ENCODE assay signal across 11 mouse cellular contexts in genomic region chr2:20723990-20724745, GRCm38 (mm10).
DNase-seq lines count a peak whose midpoint lies in the region; ATAC-seq and TF ChIP-seq lines count a peak whose summit lies in the region.
"Had no signal": no experiment of that assay in that cellular context is flagged by ENCODE, and none has a peak within 500 bp of the region (broad histone marks: within the 10 kb centered on the region; RNA-seq: fewer than 3 reads in every experiment).

No protein-coding gene starts in this region.

- no peaks in the 10 kb centered on the region for H3K9me3 ChIP-seq in heart, embryonic 16.5 days (replicated peaks; ENCODE audit: control insufficient read depth, low read length)
- H3K9me3 ChIP-seq in ES-Bruce4 (replicated peaks; ENCODE audit: control insufficient read depth, insufficient read depth, low read length, poor library complexity, severe bottlenecking), result no peaks in the 10 kb centered on the region
- H3K9me3 ChIP-seq: heart, embryonic 15.5 days; liver, embryonic 13.5 days; neural tube, embryonic 13.5 days had no signal

- H3K4me3 ChIP-seq in heart, embryonic 16.5 days (ENCODE audit: low read length), result no peak overlapping the region
- H3K4me3 ChIP-seq in ES-Bruce4 (ENCODE audit: low read depth, low read length) (no peak overlapping the region), myocyte (no peak overlapping the region)
- H3K4me3 ChIP-seq: heart, embryonic 15.5 days; liver, embryonic 13.5 days; neural tube, embryonic 13.5 days had no signal

- H3K27ac ChIP-seq in heart, embryonic 16.5 days (ENCODE audit: low read length), result no peak overlapping the region
- H3K27ac ChIP-seq in ES-Bruce4 (ENCODE audit: insufficient read depth, low read length), result peak overlapping the region; percentile 99
- H3K27ac ChIP-seq: heart, embryonic 15.5 days; liver, embryonic 13.5 days; neural tube, embryonic 13.5 days had no signal

- no peaks in the 10 kb centered on the region for H3K79me2 ChIP-seq in myocyte (ENCODE audit: control insufficient read depth, insufficient read depth)

- TF ChIP-seq EP300 in ES-Bruce4 (IDR thresholded peaks at IDR 0.05; ENCODE audit: insufficient read depth, low read depth, low read length), result peak; percentile 86; the same call in 1 of the 2 replicates

- no peak for DNase-seq in heart, postnatal 4 days
- DNase-seq in kidney, adult 11 months, result peak; percentile 60
- DNase-seq in cerebellum, adult 8-10 months, result no peak
- no peak for DNase-seq in adrenal gland, postnatal 25 days
- DNase-seq: liver, embryonic 13.5 days had no signal

- peak overlapping the region; percentile 57; the same call in 1 of the 2 replicates for H3K4me2 ChIP-seq in heart, embryonic 16.5 days (ENCODE audit: low read depth, low read length)
- peak overlapping the region; percentile 58 for H3K4me2 ChIP-seq in myocyte (ENCODE audit: low read depth)
- H3K4me2 ChIP-seq: liver, embryonic 13.5 days; neural tube, embryonic 13.5 days had no signal

- H3K4me1 ChIP-seq in heart, embryonic 16.5 days (ENCODE audit: control insufficient read depth, insufficient read depth, low read length), result peaks cover 13% of the 10 kb centered on the region; the same call in 1 of the 2 replicates
- peaks cover 14% of the 10 kb centered on the region for H3K4me1 ChIP-seq in ES-Bruce4 (ENCODE audit: control insufficient read depth, insufficient read depth, low read length)
- H3K4me1 ChIP-seq: liver, embryonic 13.5 days had no signal

- H3ac ChIP-seq in myocyte (ENCODE audit: control insufficient read depth, insufficient read length), result no peak overlapping the region

- H3K36me3 ChIP-seq in heart, embryonic 16.5 days (ENCODE audit: control insufficient read depth, insufficient read depth), result no peaks in the 10 kb centered on the region
- H3K36me3 ChIP-seq in ES-Bruce4 (ENCODE audit: control insufficient read depth, insufficient read depth, low read length, poor library complexity, severe bottlenecking), result peaks cover 12% of the 10 kb centered on the region; the same call in 1 of the 2 replicates
- H3K36me3 ChIP-seq in myocyte (ENCODE audit: control insufficient read depth, insufficient read depth), result no peaks in the 10 kb centered on the region
- H3K36me3 ChIP-seq: heart, embryonic 15.5 days; liver, embryonic 13.5 days; neural tube, embryonic 13.5 days had no signal

- no peak for ATAC-seq in heart, embryonic 16.5 days (replicated peaks; ENCODE audit: extremely low read depth, insufficient read depth, low FRiP score)
- ATAC-seq in CD4-positive, CD25-positive, alpha-beta regulatory T cell, adult 4 months, result no peak

- no peak for TF ChIP-seq POLR2A in ES-Bruce4 (IDR thresholded peaks at IDR 0.05; ENCODE audit: insufficient read depth, low read length)
- TF ChIP-seq POLR2A in myocyte (IDR thresholded peaks at IDR 0.05; ENCODE audit: insufficient read length, low read depth), result no peak

- H3K27me3 ChIP-seq in heart, embryonic 16.5 days (ENCODE audit: control insufficient read depth, insufficient read depth, low read length), result no peaks in the 10 kb centered on the region
- H3K27me3 ChIP-seq in ES-Bruce4 (ENCODE audit: control insufficient read depth, insufficient read depth, low read length, poor library complexity, severe bottlenecking), result no peaks in the 10 kb centered on the region
- no peaks in the 10 kb centered on the region for H3K27me3 ChIP-seq in myocyte (ENCODE audit: control insufficient read depth, insufficient read depth, insufficient read length)
- H3K27me3 ChIP-seq: heart, embryonic 15.5 days; liver, embryonic 13.5 days; neural tube, embryonic 13.5 days had no signal

- H3K9ac ChIP-seq in heart, embryonic 16.5 days (ENCODE audit: low read length), result no peak overlapping the region
- 0 out of 2 replicates have a peak overlapping the region, but pooled peaks have one; percentile 49 for H3K9ac ChIP-seq in ES-Bruce4 (ENCODE audit: low read depth, poor library complexity, severe bottlenecking)
- H3K9ac ChIP-seq: heart, embryonic 15.5 days; liver, embryonic 13.5 days; neural tube, embryonic 13.5 days had no signal

- 48% methylated on average over 2 of the region's 2 CpGs for WGBS in heart, embryonic 16.5 days

- no peak for TF ChIP-seq CTCF in ES-Bruce4 (IDR thresholded peaks at IDR 0.05; ENCODE audit: low read depth, low read length)

TF ChIP-seq in myocyte, 11 proteins besides CTCF, POLR2A, EP300 and RAD21:
- TF ChIP-seq USF1 (IDR thresholded peaks at IDR 0.05; ENCODE audit: low read depth) (no peak), TCF12 (IDR thresholded peaks at IDR 0.05; ENCODE audit: insufficient read depth, poor library complexity, severe bottlenecking) (no peak), REST (IDR thresholded peaks at IDR 0.05; ENCODE audit: insufficient read depth, insufficient read length) (no peak), MAX (IDR thresholded peaks at IDR 0.05; ENCODE audit: low read depth) (no peak), MYOG (IDR thresholded peaks at IDR 0.05; ENCODE audit: control insufficient read depth in 1 of 3, insufficient read depth in 1 of 3, insufficient read length in 2 of 3, low read depth in 2 of 3) (no peak), TCF3 (IDR thresholded peaks at IDR 0.05; ENCODE audit: insufficient read length, low read depth) (no peak), POLR2AphosphoS2 (IDR thresholded peaks at IDR 0.05; ENCODE audit: insufficient read length, low read depth) (no peak), SRF (IDR thresholded peaks at IDR 0.05; ENCODE audit: control insufficient read depth, insufficient read length, low read depth) (no peak), CEBPB (IDR thresholded peaks at IDR 0.05; ENCODE audit: insufficient read depth, poor library complexity, severe bottlenecking) (no peak), MYOD1 (IDR thresholded peaks at IDR 0.05; ENCODE audit: control insufficient read depth in 1 of 3, insufficient read length in 2 of 3, low read depth in 2 of 3) (no peak), E2F4 (IDR thresholded peaks at IDR 0.05; ENCODE audit: insufficient read depth) (no peak)
